Mouse (Mus musculus) C2C12 (cell line): ENCODE measurements around the gene Ppp2r5e.

Source experiments
- CEBPB ChIP-seq: IDR thresholded peaks from one replicate; pipeline ENCODE4 v1.6.1; 2011; ENCODE audit warnings: low read depth, mild to moderate bottlenecking, control low read depth, moderate library complexity
- CTCF ChIP-seq: IDR thresholded peaks from one replicate; pipeline ENCODE4 v1.5.1; 2011; ENCODE audit not compliant: control insufficient read depth, insufficient read depth, insufficient read length
- FOSL1 ChIP-seq: IDR thresholded peaks from one replicate; pipeline ENCODE4 v1.8.0; 2011; ENCODE audit warnings: mild to moderate bottlenecking, low read length; ENCODE audit not compliant: poor library complexity, insufficient read depth, severe bottlenecking
- MAX ChIP-seq: IDR thresholded peaks from one replicate; pipeline ENCODE4 v1.6.1; 2011; ENCODE audit warnings: mild to moderate bottlenecking, control low read depth
- MYOD1 ChIP-seq: IDR thresholded peaks from one replicate; pipeline ENCODE4 v1.6.1; 2011; ENCODE audit warnings: low read depth; ENCODE audit not compliant: control insufficient read depth, insufficient read length
- USF1 ChIP-seq: IDR thresholded peaks from one replicate; pipeline ENCODE4 v1.6.1; 2011; ENCODE audit warnings: low read depth, mild to moderate bottlenecking, control low read depth, moderate library complexity

DNA sequence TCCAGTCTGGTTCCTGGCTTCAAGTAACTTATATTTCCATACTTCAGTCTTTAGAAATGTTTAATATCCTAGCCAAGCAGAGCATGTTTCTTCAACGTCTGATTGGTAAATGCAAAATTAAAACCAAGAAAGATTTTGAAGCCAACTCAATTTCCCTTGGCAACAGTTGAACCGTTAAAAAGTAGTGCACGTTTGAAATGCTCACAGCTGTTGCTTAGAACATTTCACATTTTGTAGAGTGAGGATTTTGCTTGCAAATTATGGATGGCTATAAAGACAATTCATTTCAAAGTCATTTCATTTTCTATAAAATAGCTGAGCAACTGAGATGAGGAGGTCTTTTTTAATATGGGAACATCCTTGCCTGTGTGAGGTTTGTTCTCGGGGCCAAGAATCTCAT is 1.7 kb upstream of the Ppp2r5e start:
- TF ChIP-seq CTCF, result no peak
- no peak for TF ChIP-seq USF1
- TF ChIP-seq MAX, result no peak
- TF ChIP-seq FOSL1, result no peak
- no peak for TF ChIP-seq MYOD1
- no peak for TF ChIP-seq CEBPB
